Mouse (Mus musculus) hindbrain, embryonic 12.5 days (tissue): ENCODE data around the gene Gm28374. TPM values are rescaled to one million over a fixed set of nuclear protein-coding genes. Genes with fewer than 3 reads are reported as not detected.
A peak's percentile ranks its signal among the peaks of the same experiment; 100 is the strongest.

Experiments
- ATAC-seq: fragments of 200-750 bp; cut with Nextera tagmentation; 2 replicates; pipeline ENCODE4 v1.8.0; 2017; ENCODE audit warnings: moderate TSS enrichment; ENCODE audit not compliant: low FRiP score
- H3K27ac ChIP-seq: fragments of 300-500 bp; sonication (generic); 2 replicates; pipeline ENCODE4 v1.5.1; 2016; ENCODE audit warnings: mild to moderate bottlenecking
- H3K27me3 ChIP-seq: fragments of 300-500 bp; sonication (generic); 2 replicates; pipeline ENCODE4 v1.6.1; 2016; ENCODE audit warnings: mild to moderate bottlenecking
- H3K36me3 ChIP-seq: fragments of 300-500 bp; sonication (generic); 2 replicates; pipeline ENCODE4 v1.6.1; 2016; ENCODE audit warnings: mild to moderate bottlenecking
- H3K4me1 ChIP-seq: fragments of 300-500 bp; sonication (generic); 2 replicates; pipeline ENCODE4 v1.6.1; 2016
- H3K4me2 ChIP-seq: fragments of 300-500 bp; sonication (generic); replicated peaks from 2 replicates; pipeline ENCODE4 v1.6.1; 2016; ENCODE audit warnings: mild to moderate bottlenecking
- H3K4me3 ChIP-seq: fragments of 300-500 bp; sonication (generic); 2 replicates; pipeline ENCODE4 v1.5.1; 2016; ENCODE audit warnings: mild to moderate bottlenecking
- H3K9ac ChIP-seq: fragments of 300-500 bp; sonication (generic); 2 replicates; pipeline ENCODE4 v1.6.1; 2016; ENCODE audit warnings: mild to moderate bottlenecking, moderate library complexity
- H3K9me3 ChIP-seq: fragments of 300-500 bp; sonication (generic); replicated peaks from 2 replicates; pipeline ENCODE4 v1.6.1; 2016; ENCODE audit warnings: mild to moderate bottlenecking
- WGBS: fragments of 180-500 bp; shearing (Covaris S2); methylation state at CpG from one replicate; pipeline ENCODE4 v1.1.7; 2016; 5-methylcytosine and 5-hydroxymethylcytosine counted together
- polyA plus RNA-seq: library from polyadenylated mRNA; unstranded; fragments of >200 nt; fragmentation: Nextera tagmentation; extraction: Ambion mirVana; gene quantifications from 2 replicates; pipeline ENCODE4 v1.2.1, GENCODE M21; 2016

Gene Gm28374
- polyA plus RNA-seq, 1 experiment from 2014 or later, result 2.5 TPM

- WGBS, result 1% methylated on average over 33 of the region's 33 CpGs
- Histone ChIP-seq H3K27ac (peak within 1 kb of the TSS; percentile 88), H3K4me2 (peak within 1 kb of the TSS; percentile 87), H3K4me3 (peak within 1 kb of the TSS; percentile 72), H3K9me3 (no peaks in the 10 kb centered on the region), H3K36me3 (peaks cover 36% of the 10 kb centered on the region), H3K27me3 (no peaks in the 10 kb centered on the region), H3K4me1 (peaks cover 22% of the 10 kb centered on the region), H3K9ac (peak within 1 kb of the TSS; percentile 74)
- ATAC-seq, result peak; percentile 87
Measured at GRCm38 (mm10) chr19:6076564-6077393, 5.3 kb downstream of the Gm28374 start, which contains the start of gene Vps51. Gene Vps51, minus strand, starts transcription at chr19:6077231.

- ATAC-seq, result no peak
- Histone ChIP-seq H3K9me3 (no peaks in the 10 kb centered on the region), H3K9ac (no peak overlapping the region), H3K36me3 (peaks cover 36% of the 10 kb centered on the region), H3K4me3 (no peak overlapping the region), H3K27ac (no peak overlapping the region), H3K27me3 (no peaks in the 10 kb centered on the region), H3K4me1 (peaks cover 22% of the 10 kb centered on the region), H3K4me2 (no peak overlapping the region)
- WGBS, result 95% methylated on average over 5 of the region's 5 CpGs
Measured at GRCm38 (mm10) chr19:6073889-6074288, 8.2 kb downstream of the Gm28374 start.

- H3K9ac ChIP-seq, result no peak overlapping the region
Measured at GRCm38 (mm10) chr19:6071261-6071660, 10.8 kb downstream of the Gm28374 start.

GRCm38 (mm10) chr19:6070571-6071250, 11.3 kb downstream of the Gm28374 start:
- Histone ChIP-seq H3K9me3 (no peaks in the 10 kb centered on the region), H3K4me1 (peaks cover 35% of the 10 kb centered on the region), H3K4me2 (no peak overlapping the region), H3K36me3 (peaks cover 38% of the 10 kb centered on the region), H3K4me3 (no peak overlapping the region), H3K9ac (no peak overlapping the region), H3K27ac (no peak overlapping the region), H3K27me3 (no peaks in the 10 kb centered on the region)
- ATAC-seq, result no peak
- WGBS, result 88% methylated on average over 31 of the region's 31 CpGs

More at GRCm38 (mm10) chr19:6071261-6071660, 10.8 kb downstream of the Gm28374 start:
- Histone ChIP-seq H3K27me3 (no peaks in the 10 kb centered on the region), H3K4me2 (no peak overlapping the region), H3K36me3 (peaks cover 38% of the 10 kb centered on the region), H3K27ac (no peak overlapping the region), H3K4me1 (peaks cover 35% of the 10 kb centered on the region), H3K4me3 (no peak overlapping the region), H3K9me3 (no peaks in the 10 kb centered on the region)
- WGBS, result 95% methylated on average over 19 of the region's 19 CpGs
- no peak for ATAC-seq

- Histone ChIP-seq H3K9ac (no peak overlapping the region), H3K27me3 (no peaks in the 10 kb centered on the region), H3K27ac (no peak overlapping the region), H3K36me3 (peaks cover 38% of the 10 kb centered on the region), H3K4me1 (peaks cover 28% of the 10 kb centered on the region), H3K4me3 (no peak overlapping the region), H3K9me3 (no peaks in the 10 kb centered on the region), H3K4me2 (no peak overlapping the region)
- ATAC-seq, result no peak
- 94% methylated on average over 10 of the region's 10 CpGs for WGBS
Measured at GRCm38 (mm10) chr19:6069851-6070250, 12.2 kb downstream of the Gm28374 start.

- H3K4me1 ChIP-seq, result peaks cover 28% of the 10 kb centered on the region
- WGBS, result 85% methylated on average over 4 of the region's 4 CpGs
- no peak overlapping the region for H3K9ac ChIP-seq
- H3K36me3 ChIP-seq, result peaks cover 31% of the 10 kb centered on the region
- H3K27me3 ChIP-seq, result no peaks in the 10 kb centered on the region
- H3K27ac ChIP-seq, result no peak overlapping the region
- ATAC-seq, result no peak
- H3K4me3 ChIP-seq, result no peak overlapping the region
- H3K9me3 ChIP-seq, result no peaks in the 10 kb centered on the region
- no peak overlapping the region for H3K4me2 ChIP-seq
Measured at GRCm38 (mm10) chr19:6068951-6069350, 13.1 kb downstream of the Gm28374 start.

GRCm38 (mm10) chr19:6067724-6068415, 14.2 kb downstream of the Gm28374 start, which contains the start of gene Tm7sf2:
Gene Tm7sf2, minus strand, starts transcription at chr19:6068373.
- peak within 1 kb of the TSS; percentile 96 for H3K4me2 ChIP-seq
- ATAC-seq, result peak; percentile 91
- no peaks in the 10 kb centered on the region for H3K9me3 ChIP-seq
- peak within 1 kb of the TSS; percentile 78 for H3K9ac ChIP-seq
- peak within 1 kb of the TSS; percentile 51 for H3K4me3 ChIP-seq
- no peaks in the 10 kb centered on the region for H3K27me3 ChIP-seq
- H3K4me1 ChIP-seq, result peaks cover 36% of the 10 kb centered on the region
- H3K27ac ChIP-seq, result peak within 1 kb of the TSS; percentile 93
- WGBS, result 7% methylated on average over 33 of the region's 33 CpGs
- peaks cover 31% of the 10 kb centered on the region for H3K36me3 ChIP-seq

- Histone ChIP-seq H3K27ac (peak overlapping the region; percentile 93), H3K9me3 (no peaks in the 10 kb centered on the region), H3K9ac (peak overlapping the region; percentile 78), H3K4me2 (peak overlapping the region; percentile 96), H3K4me1 (peaks cover 43% of the 10 kb centered on the region), H3K36me3 (peaks cover 28% of the 10 kb centered on the region), H3K4me3 (peak overlapping the region; percentile 51), H3K27me3 (no peaks in the 10 kb centered on the region)
- WGBS, result 1% methylated on average over 30 of the region's 30 CpGs
- ATAC-seq, result peak; percentile 78
Measured at GRCm38 (mm10) chr19:6067011-6067723, 14.9 kb downstream of the Gm28374 start.

GRCm38 (mm10) chr19:6066571-6066970, 15.5 kb downstream of the Gm28374 start:
- no peak for ATAC-seq
- no peaks in the 10 kb centered on the region for H3K27me3 ChIP-seq
- H3K4me3 ChIP-seq, result peak overlapping the region; percentile 51
- H3K9ac ChIP-seq, result peak overlapping the region; percentile 78
- peak overlapping the region; percentile 93 for H3K27ac ChIP-seq
- peaks cover 28% of the 10 kb centered on the region for H3K36me3 ChIP-seq
- H3K4me2 ChIP-seq, result peak overlapping the region; percentile 96
- H3K9me3 ChIP-seq, result no peaks in the 10 kb centered on the region
- WGBS, result 36% methylated on average over 5 of the region's 5 CpGs
- H3K4me1 ChIP-seq, result peaks cover 48% of the 10 kb centered on the region

GRCm38 (mm10) chr19:6063081-6063480, 19.0 kb downstream of the Gm28374 start:
- Histone ChIP-seq H3K9ac (peak overlapping the region; percentile 91; the same call in 1 of the 2 replicates), H3K36me3 (peaks cover 15% of the 10 kb centered on the region), H3K27ac (no peak overlapping the region), H3K4me2 (peak overlapping the region; percentile 94; the same call in 1 of the 2 replicates), H3K9me3 (no peaks in the 10 kb centered on the region), H3K4me3 (no peak overlapping the region), H3K27me3 (no peaks in the 10 kb centered on the region), H3K4me1 (peaks cover 55% of the 10 kb centered on the region)
- no peak for ATAC-seq
- 95% methylated on average over 6 of the region's 6 CpGs for WGBS

- Histone ChIP-seq H3K36me3 (peaks cover 15% of the 10 kb centered on the region), H3K9ac (peak overlapping the region; percentile 91), H3K27me3 (no peaks in the 10 kb centered on the region), H3K4me1 (peaks cover 48% of the 10 kb centered on the region), H3K27ac (no peak overlapping the region; the same call in 1 of the 2 replicates), H3K9me3 (no peaks in the 10 kb centered on the region), H3K4me2 (peak overlapping the region; percentile 94), H3K4me3 (peak overlapping the region; percentile 85)
- no peak for ATAC-seq
- WGBS, result 66% methylated on average over 5 of the region's 5 CpGs
Measured at GRCm38 (mm10) chr19:6062418-6062817, 19.6 kb downstream of the Gm28374 start.
